Mouse (Mus musculus) B cell, adult 62 days (primary cell): ENCODE measurements around the gene Qsox2. TPM values are rescaled to one million over a fixed set of nuclear protein-coding genes. Genes with fewer than 3 reads are reported as not detected.

ENCODE experiments used
- total RNA-seq: library from RNA; stranded (reverse); gene quantifications from 4 replicates; pipeline ENCODE4 v1.2.4, GENCODE M21; 2023

The Qsox2 gene
- total RNA-seq = 7.5 to 8.7 TPM (median 8.3 TPM) in 4 replicates

DNA sequence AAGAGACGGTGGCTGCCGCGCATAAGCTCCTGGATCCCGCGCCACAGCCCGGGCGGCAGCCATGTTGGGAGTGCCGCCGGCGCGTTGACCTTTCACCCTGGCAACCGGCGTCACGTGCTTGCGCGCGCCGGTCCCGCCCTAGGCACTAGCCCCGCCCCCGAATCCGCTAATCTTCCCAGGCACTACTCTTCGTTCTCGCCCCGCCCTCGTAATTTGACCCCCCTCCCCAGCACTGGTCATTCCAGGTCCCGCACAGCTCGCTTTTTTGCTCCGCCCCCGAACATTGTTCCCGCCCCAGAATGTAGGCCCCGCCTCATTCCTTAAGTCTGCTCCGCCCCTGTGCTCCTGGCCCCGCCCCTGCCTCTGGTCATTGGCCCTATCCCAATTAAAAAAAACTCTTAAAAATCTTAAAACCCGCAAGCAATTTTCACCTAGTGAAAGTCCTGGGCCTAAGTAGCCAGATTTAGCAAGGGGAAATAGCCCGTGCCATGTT lies at the start of gene Qsox2:
Qsox2 (minus strand) TSS at position 236 of the 493 bp plus-strand sequence.

DNA sequence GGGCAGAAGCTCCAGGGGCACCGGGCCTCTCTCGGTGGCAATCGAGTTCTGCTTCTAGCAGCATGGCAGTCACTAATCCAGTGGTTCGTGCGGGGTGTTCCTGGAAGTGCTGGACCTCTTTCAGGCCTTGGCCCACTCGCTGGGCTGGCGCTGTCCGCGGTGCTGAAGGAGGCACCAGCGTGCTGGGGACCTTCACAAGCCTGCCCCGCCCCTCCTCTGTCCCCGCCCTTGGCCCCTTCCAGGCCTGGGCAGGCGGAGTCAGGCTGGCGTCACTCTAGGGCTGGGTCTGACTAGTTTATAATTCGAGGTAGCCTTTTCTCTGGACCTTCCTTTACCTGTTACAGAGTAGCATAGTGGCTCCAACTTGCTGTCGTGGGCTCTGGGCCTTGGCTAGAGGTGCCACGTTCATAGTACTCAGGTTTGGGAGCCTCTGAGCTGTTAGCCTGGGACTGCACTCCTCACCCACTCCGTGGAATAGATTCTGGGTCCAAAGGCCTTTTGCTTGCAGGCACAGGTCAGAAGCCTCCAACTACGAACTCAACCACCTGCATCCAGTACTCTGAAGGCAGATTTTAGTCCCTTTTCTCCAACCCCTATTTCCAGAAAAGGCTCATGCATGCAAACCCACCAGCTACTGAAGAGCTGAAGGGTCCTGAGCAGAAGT lies 29.1 kb downstream of the Qsox2 start, which contains the start of gene Lhx3:
Lhx3 (minus strand) TSS at position 164 of the 664 bp plus-strand sequence.

Other genes with a start within 250 kb of the Qsox2 start
- gene Ubac1, start 215.8 kb downstream of the Qsox2 start, total RNA-seq = 25.9 to 39.4 TPM (median 34.5 TPM) in 4 replicates
- 0.83 to 1.3 TPM (median 1.2 TPM) in 4 replicates for gene Nacc2, start 114.3 kb downstream of the Qsox2 start, total RNA-seq
- not detected in 4 replicates for gene Lhx3, start 29.2 kb downstream of the Qsox2 start, total RNA-seq
- gene Ccdc187, start 57.0 kb upstream of the Qsox2 start, total RNA-seq = not detected in 4 replicates
- 25.3 to 37.7 TPM (median 35.4 TPM) in 4 replicates for gene Gpsm1, start 78.0 kb upstream of the Qsox2 start, total RNA-seq
- 7.3 to 10.1 TPM (median 8.8 TPM) in 4 replicates for gene Dnlz, start 114.6 kb upstream of the Qsox2 start, total RNA-seq
- 0.85 TPM in 1 of 4 replicates, not detected in the others for gene Card9, start 123.4 kb upstream of the Qsox2 start, total RNA-seq
- gene Snapc4, start 143.1 kb upstream of the Qsox2 start, total RNA-seq = 104 to 118 TPM (median 114 TPM) in 4 replicates
- 115 to 127 TPM (median 119 TPM) in 4 replicates for gene Entr1, start 151.8 kb upstream of the Qsox2 start, total RNA-seq
- gene Pmpca, start 151.8 kb upstream of the Qsox2 start, total RNA-seq = 81.4 to 89.8 TPM (median 85.5 TPM) in 4 replicates
- 28.5 to 37.9 TPM (median 33.8 TPM) in 4 replicates for gene Inpp5e, start 171.7 kb upstream of the Qsox2 start, total RNA-seq
- 84.8 to 109 TPM (median 93.3 TPM) in 4 replicates for gene Sec16a, start 207.7 kb upstream of the Qsox2 start, total RNA-seq